Mouse (Mus musculus) embryonic facial prominence, embryonic 14.5 days (tissue): ENCODE results near the gene Specc1. TPM values are rescaled to one million over a fixed set of nuclear protein-coding genes. Genes with fewer than 3 reads are reported as not detected.

Source experiments
- ATAC-seq: fragments of 200-750 bp; cut with Nextera tagmentation; 2 replicates; pipeline ENCODE4 v1.8.0; 2017; ENCODE audit warnings: low read depth, moderate number of reproducible peaks, moderate TSS enrichment
- DNase-seq: peaks from one replicate; pipeline ENCODE4 v3.0.0-alpha.2; 2015; ENCODE audit warnings: low spot score
- H3K27ac ChIP-seq: fragments of 300-500 bp; sonication (generic); replicated peaks from 2 replicates; pipeline ENCODE4 v1.5.1; 2014; ENCODE audit warnings: low read depth, mild to moderate bottlenecking, low read length, moderate library complexity
- H3K27me3 ChIP-seq: fragments of 300-500 bp; sonication (generic); replicated peaks from 2 replicates; pipeline ENCODE4 v1.6.1; 2014; ENCODE audit warnings: low read length; ENCODE audit not compliant: control insufficient read depth, insufficient read depth
- H3K36me3 ChIP-seq: fragments of 300-500 bp; sonication (generic); 2 replicates; pipeline ENCODE4 v1.6.1; 2014; ENCODE audit warnings: low read length, mixed read lengths; ENCODE audit not compliant: control insufficient read depth, insufficient read depth
- H3K4me1 ChIP-seq: fragments of 300-500 bp; sonication (generic); 2 replicates; pipeline ENCODE4 v1.6.1; 2014; ENCODE audit warnings: antibody characterized with exemption, low read length; ENCODE audit not compliant: control insufficient read depth, insufficient read depth
- H3K4me2 ChIP-seq: fragments of 300-500 bp; sonication (generic); 2 replicates; pipeline ENCODE4 v1.6.1; 2014; ENCODE audit warnings: low read depth, mild to moderate bottlenecking, low read length, moderate library complexity, mixed read lengths
- H3K4me3 ChIP-seq: fragments of 300-500 bp; sonication (generic); 2 replicates; pipeline ENCODE4 v1.5.1; 2014; ENCODE audit warnings: low read depth, mild to moderate bottlenecking, low read length
- H3K9ac ChIP-seq: fragments of 300-500 bp; sonication (generic); 2 replicates; pipeline ENCODE4 v1.6.1; 2014; ENCODE audit warnings: low read depth, mild to moderate bottlenecking, low read length, moderate library complexity, mixed read lengths
- H3K9me3 ChIP-seq: fragments of 300-500 bp; sonication (generic); 2 replicates; pipeline ENCODE4 v1.6.1; 2016; ENCODE audit warnings: low read length; ENCODE audit not compliant: control insufficient read depth
- whole genome bisulfite sequencing: fragments of 180-500 bp; shearing (Covaris S2); extraction: QIAGEN DNeasy Blood & Tissue Kit; methylation state at CpG from one replicate; pipeline ENCODE4 v1.1.7; 2014; 5-methylcytosine and 5-hydroxymethylcytosine counted together
- polyA plus RNA-seq: library from polyadenylated mRNA; unstranded; fragments of >200 nt; fragmentation: Nextera tagmentation; extraction: Ambion mirVana; gene quantifications from 2 replicates; pipeline ENCODE4 v1.2.1, GENCODE M21; 2014

The Specc1 gene
- polyA plus RNA-seq, 1 experiment from 2014 or later: 13.5 TPM

DNA sequence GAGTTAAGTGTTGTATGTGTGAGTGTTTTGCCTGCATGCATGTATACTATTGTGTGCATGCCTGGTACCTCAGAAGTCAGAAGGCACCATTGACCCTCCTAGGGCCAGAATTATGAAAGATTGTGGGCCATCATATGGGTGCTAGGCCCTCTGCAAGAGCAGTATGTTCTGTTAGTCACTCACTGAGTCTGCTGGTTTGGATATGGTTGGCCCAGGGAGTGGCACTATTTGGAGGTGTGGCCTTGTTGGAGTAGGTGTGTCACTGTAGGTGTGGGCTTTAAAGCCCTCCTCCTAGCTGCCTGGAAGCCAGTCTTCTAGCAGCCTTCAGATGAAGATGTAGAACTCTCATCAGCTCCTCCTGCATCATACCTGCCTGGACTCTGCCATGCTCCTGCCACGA lies 19.2 kb downstream of the Specc1 start:
- no peak for ATAC-seq
- Histone ChIP-seq H3K9me3 (no peaks in the 10 kb centered on the region), H3K27ac (no peak overlapping the region), H3K4me2 (no peak overlapping the region), H3K27me3 (no peaks in the 10 kb centered on the region), H3K4me1 (peaks cover 13% of the 10 kb centered on the region), H3K4me3 (no peak overlapping the region), H3K9ac (no peak overlapping the region), H3K36me3 (no peaks in the 10 kb centered on the region)
- no peak for DNase-seq
- 80% methylated on average over 1 of the region's 1 CpGs for WGBS

DNA sequence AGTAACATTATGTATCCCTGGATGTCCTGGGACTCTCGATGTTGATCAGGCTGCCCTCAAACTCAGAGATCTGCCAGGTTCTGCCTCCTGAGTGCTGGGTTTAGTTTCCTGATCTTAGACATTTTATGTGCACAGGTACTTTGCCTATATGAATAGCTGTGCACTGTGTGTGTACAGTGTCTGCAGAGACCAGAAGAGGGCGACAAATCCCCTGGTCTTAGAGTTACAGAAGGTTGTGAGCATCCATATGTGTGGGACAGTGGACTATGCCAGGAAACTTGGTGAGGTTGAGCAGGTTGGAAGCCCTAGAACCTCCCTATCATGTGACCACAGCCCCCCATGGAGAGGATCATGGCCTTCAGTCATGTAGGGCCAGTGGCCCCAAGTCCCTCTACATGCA lies 24.7 kb downstream of the Specc1 start:
- H3K9ac ChIP-seq: no peak overlapping the region
- no peak for DNase-seq
- WGBS: 57% methylated on average over 2 of the region's 2 CpGs
- H3K36me3 ChIP-seq: no peaks in the 10 kb centered on the region
- H3K4me3 ChIP-seq: no peak overlapping the region
- H3K27ac ChIP-seq: no peak overlapping the region
- no peaks in the 10 kb centered on the region for H3K9me3 ChIP-seq
- ATAC-seq: no peak
- H3K27me3 ChIP-seq: no peaks in the 10 kb centered on the region
- H3K4me1 ChIP-seq: no peaks in the 10 kb centered on the region
- H3K4me2 ChIP-seq: no peak overlapping the region

DNA sequence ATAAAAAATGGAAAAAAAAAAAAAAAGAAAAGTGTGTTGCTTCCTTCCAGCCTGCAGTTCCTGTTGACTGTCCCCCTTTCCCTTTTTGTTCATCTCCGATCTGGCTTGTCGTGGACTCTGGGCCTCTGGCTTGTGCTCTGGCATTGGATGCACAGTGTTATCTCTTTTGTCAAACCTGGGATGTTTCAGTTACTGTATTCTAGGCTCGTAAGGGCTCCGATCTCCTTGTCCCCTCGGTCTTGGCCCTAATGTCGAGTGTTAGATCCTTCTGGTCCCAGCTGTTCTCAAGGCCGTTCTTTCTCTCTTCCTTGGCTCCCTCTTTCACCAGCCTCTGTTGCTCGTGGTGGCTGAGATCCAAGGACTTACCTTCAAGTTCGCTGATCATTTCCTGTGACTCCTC lies 26.3 kb downstream of the Specc1 start:
- 84% methylated on average over 9 of the region's 9 CpGs for WGBS

DNA sequence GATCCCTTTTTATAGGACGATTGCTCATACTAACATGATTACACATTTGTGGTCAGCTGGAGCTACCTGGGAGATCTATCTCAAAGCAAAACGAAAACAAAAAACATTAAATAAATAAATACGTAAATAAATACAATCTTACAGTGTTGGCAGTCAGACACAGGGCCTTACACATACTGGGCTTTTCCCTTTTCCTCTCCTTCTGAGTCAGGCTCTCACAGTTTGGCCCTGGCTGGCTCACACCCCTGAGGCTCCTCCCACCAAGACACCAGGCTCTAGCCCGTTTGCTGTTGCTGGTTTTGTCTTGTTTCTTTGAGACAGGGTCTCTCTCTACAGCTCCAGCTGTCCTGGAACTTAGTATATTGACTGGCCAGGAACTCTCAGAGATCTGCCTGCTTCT lies 30.4 kb downstream of the Specc1 start:
- H3K4me2 ChIP-seq: no peak overlapping the region
- H3K9me3 ChIP-seq: no peaks in the 10 kb centered on the region
- H3K4me1 ChIP-seq: no peaks in the 10 kb centered on the region
- DNase-seq: no peak
- no peak for ATAC-seq
- no peak overlapping the region for H3K4me3 ChIP-seq
- H3K36me3 ChIP-seq: no peaks in the 10 kb centered on the region
- H3K9ac ChIP-seq: no peak overlapping the region
- no peak overlapping the region for H3K27ac ChIP-seq
- whole genome bisulfite sequencing: 77% methylated on average over 4 of the region's 4 CpGs
- no peaks in the 10 kb centered on the region for H3K27me3 ChIP-seq

More for the DNA sequence above, 26.3 kb downstream of the Specc1 start:
- no peak overlapping the region for H3K4me3 ChIP-seq
- no peak overlapping the region for H3K27ac ChIP-seq
- no peaks in the 10 kb centered on the region for H3K4me1 ChIP-seq
- H3K9me3 ChIP-seq: no peaks in the 10 kb centered on the region
- DNase-seq (no peak), ATAC-seq (no peak)
- no peaks in the 10 kb centered on the region for H3K36me3 ChIP-seq
- H3K4me2 ChIP-seq: no peak overlapping the region
- no peaks in the 10 kb centered on the region for H3K27me3 ChIP-seq
- no peak overlapping the region for H3K9ac ChIP-seq

DNA sequence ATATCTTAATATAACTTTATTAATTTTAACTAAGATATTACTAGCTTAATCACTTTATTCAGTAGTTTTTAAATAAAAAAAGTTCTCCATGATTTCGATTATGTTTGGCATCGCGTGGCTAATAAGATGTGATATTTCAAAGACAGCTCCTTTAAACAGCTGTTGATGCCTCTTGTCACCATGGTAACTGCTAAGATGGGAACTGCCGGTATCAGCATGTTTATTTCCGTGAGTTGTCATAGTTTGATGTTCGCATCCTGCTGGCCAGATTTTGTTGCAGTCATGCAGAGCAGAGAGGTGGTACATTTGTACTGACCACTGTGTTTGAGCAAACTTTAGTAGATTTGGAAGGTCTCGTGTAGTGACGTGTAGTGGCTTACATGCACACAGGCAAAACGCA lies 33.1 kb downstream of the Specc1 start:
- Histone ChIP-seq H3K4me2 (no peak overlapping the region), H3K4me3 (no peak overlapping the region), H3K9ac (no peak overlapping the region), H3K27ac (no peak overlapping the region), H3K9me3 (peaks cover 6% of the 10 kb centered on the region; the same call in 1 of the 2 replicates), H3K4me1 (no peaks in the 10 kb centered on the region), H3K36me3 (no peaks in the 10 kb centered on the region), H3K27me3 (no peaks in the 10 kb centered on the region)
- WGBS: 74% methylated on average over 9 of the region's 9 CpGs
- DNase-seq (no peak), ATAC-seq (no peak)

DNA sequence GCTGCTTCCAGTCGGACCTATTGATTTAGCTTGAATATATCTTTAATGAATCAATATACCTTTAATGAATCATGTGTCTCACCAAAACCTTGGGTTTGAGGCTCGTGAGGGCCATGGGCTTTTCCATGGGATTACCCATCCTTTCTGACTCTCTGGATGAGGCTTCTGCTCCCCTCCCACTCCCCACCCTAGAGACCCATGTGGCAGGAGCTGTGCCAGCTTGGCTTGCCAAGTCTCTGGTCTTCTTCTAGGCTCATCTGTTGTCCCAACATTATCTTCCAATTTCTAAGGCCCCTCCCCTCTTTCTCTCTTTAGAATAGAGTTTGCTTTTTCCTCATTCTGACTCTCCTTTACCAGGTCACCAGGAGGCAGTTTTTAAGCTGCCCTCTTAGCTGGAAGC lies 35.0 kb downstream of the Specc1 start:
- H3K4me3 ChIP-seq: no peak overlapping the region
- no peaks in the 10 kb centered on the region for H3K4me1 ChIP-seq
- ATAC-seq: no peak
- no peak overlapping the region for H3K4me2 ChIP-seq
- H3K27ac ChIP-seq: no peak overlapping the region
- no peaks in the 10 kb centered on the region for H3K27me3 ChIP-seq
- peaks cover 6% of the 10 kb centered on the region; the same call in 1 of the 2 replicates for H3K9me3 ChIP-seq
- no peak for DNase-seq
- H3K9ac ChIP-seq: no peak overlapping the region
- WGBS: 73% methylated on average over 2 of the region's 2 CpGs
- H3K36me3 ChIP-seq: no peaks in the 10 kb centered on the region

DNA sequence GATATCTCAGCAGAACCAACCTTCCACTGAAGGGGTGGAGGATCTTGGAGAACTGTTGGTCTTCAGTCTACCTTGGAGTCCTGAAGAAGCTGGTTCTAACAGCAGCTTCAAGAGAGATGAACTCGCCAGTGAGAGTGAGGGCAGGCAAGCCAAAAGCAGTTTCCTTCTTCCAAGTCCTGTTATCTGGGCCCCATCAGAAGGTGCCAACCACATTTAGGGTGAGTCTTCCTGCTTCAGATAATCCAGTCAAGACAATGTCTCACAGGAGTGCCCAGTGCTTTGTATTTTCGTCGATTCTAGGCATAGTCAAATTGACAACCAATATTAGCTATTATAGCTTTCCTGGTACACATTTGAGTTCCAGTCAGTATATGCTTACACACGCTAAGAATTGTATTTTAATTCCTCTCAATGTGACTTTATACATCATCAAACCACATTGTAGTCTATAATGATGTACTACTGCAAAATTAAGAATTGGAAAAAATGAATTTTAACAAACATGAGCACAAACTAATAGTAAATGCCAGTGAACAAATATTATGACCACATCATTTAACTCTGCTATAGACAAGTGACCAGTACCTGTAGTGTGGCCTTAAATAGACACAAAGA lies 36.2 kb downstream of the Specc1 start:
- 87% methylated on average over 4 of the region's 4 CpGs for WGBS
- no peak overlapping the region for H3K9ac ChIP-seq

DNA sequence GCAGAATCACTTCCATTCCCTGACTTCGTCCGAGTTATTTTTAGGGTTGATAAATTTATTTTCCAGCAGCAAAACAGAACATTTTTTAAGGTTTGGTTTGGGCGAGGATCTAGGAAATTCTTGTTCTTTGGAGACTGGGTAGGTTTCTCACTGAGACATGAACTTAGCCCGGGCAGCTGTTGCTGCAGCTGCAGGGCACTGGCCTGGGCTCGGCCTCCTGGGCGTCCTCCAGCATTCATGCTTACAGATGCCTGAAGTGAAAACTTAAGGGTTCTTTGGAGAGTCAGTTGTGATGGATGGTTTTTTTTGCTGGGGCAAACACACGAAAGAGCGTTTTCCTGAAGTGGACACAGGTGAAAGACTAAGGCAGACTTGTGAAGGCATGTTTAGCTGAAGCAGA lies 42.9 kb downstream of the Specc1 start:
- 78% methylated on average over 8 of the region's 8 CpGs for WGBS
- no peaks in the 10 kb centered on the region for H3K27me3 ChIP-seq
- no peak overlapping the region for H3K9ac ChIP-seq
- DNase-seq: no peak
- no peaks in the 10 kb centered on the region for H3K9me3 ChIP-seq
- H3K4me2 ChIP-seq: no peak overlapping the region
- H3K4me3 ChIP-seq: no peak overlapping the region
- ATAC-seq: no peak
- H3K36me3 ChIP-seq: no peaks in the 10 kb centered on the region
- H3K4me1 ChIP-seq: peaks cover 5% of the 10 kb centered on the region
- no peak overlapping the region for H3K27ac ChIP-seq

More for the DNA sequence above, 36.2 kb downstream of the Specc1 start:
- H3K9me3 ChIP-seq: peaks cover 6% of the 10 kb centered on the region; the same call in 1 of the 2 replicates
- no peak overlapping the region for H3K27ac ChIP-seq
- H3K4me3 ChIP-seq: no peak overlapping the region
- H3K36me3 ChIP-seq: no peaks in the 10 kb centered on the region
- no peak for DNase-seq
- H3K27me3 ChIP-seq: no peaks in the 10 kb centered on the region
- H3K4me1 ChIP-seq: no peaks in the 10 kb centered on the region
- no peak overlapping the region for H3K4me2 ChIP-seq
- ATAC-seq: no peak

DNA sequence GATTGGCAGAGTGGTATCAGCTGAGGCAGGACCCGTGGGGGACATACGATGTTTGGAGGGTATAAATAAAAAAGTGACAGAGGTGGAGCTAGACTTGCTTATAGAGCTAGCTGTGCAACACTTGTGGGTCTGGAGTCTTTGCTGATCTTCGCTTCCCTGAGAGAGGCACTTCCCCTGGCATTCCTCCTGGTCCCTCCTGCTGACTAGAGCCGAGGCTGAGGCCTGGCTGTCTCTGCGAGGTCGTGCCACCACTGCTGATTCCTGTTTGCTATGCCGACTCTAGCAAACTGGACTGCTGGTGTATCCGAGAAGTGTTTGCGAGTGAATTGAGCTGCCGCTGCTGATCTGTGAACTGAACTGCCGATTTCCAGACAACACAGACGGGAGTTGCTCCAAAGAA lies 43.5 kb downstream of the Specc1 start:
- ATAC-seq (no peak), DNase-seq (no peak)
- H3K9me3 ChIP-seq: no peaks in the 10 kb centered on the region
- H3K36me3 ChIP-seq: no peaks in the 10 kb centered on the region
- H3K27ac ChIP-seq: no peak overlapping the region
- no peak overlapping the region for H3K9ac ChIP-seq
- H3K4me3 ChIP-seq: no peak overlapping the region
- no peaks in the 10 kb centered on the region for H3K27me3 ChIP-seq
- H3K4me1 ChIP-seq: peaks cover 11% of the 10 kb centered on the region
- 84% methylated on average over 12 of the region's 12 CpGs for WGBS
- no peak overlapping the region for H3K4me2 ChIP-seq
